Comparison of ENCODE assay signal across 25 mouse cellular contexts in the genomic region with DNA sequence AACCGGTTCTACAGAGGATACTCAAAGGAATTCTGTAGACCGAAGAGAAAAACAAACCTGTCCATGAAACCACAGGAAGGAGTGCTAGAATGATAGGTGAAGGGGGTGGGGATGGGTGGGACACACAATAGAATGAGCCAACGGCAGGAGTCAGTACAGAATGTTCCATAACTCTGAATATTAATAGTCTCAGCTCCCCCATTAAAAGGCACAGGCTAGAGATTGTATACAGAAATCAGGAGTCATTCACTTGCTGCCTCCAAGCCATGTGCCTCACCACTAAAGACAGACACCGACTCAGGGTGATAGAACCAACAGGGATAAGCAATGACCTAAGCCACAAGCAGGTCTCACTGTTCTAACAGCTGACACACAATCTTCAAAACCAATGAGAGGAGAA. TPM values are rescaled to one million over a fixed set of nuclear protein-coding genes. Genes with fewer than 3 reads are reported as not detected.
"Had no signal": no experiment of that assay in that cellular context is flagged by ENCODE, and none has a peak within 500 bp of the region (broad histone marks: within the 10 kb centered on the region; RNA-seq: fewer than 3 reads in every experiment).

No protein-coding gene starts in this region.

- H3K9ac ChIP-seq: liver, embryonic 15.5 days; liver, postnatal 0 days; lung, embryonic 14.5 days; midbrain, embryonic 12.5 days; neural tube, embryonic 13.5 days; neural tube, embryonic 15.5 days had no signal

- DNase-seq: liver, postnatal 0 days; lung, embryonic 14.5 days; lung, postnatal 14 days; lung, postnatal 36 days; midbrain, embryonic 14.5 days; retina, postnatal 1 day; right cerebral cortex, adult 18-20 months; right cerebral cortex, postnatal 25 days; right cerebral cortex, postnatal 4 days; spleen, adult 18-20 months; thymus, adult 18-20 months; thymus, postnatal 14 days; thymus, postnatal 36 days had no signal

- H3K9me3 ChIP-seq: liver, embryonic 15.5 days; midbrain, embryonic 10.5 days; midbrain, embryonic 12.5 days; neural tube, embryonic 13.5 days; neural tube, embryonic 15.5 days had no signal

- H3K4me2 ChIP-seq: liver, embryonic 15.5 days; lung, embryonic 14.5 days; midbrain, embryonic 12.5 days; neural tube, embryonic 13.5 days; neural tube, embryonic 15.5 days had no signal

- ATAC-seq: liver, postnatal 0 days; midbrain, embryonic 16.5 days had no signal

- H3K4me3 ChIP-seq: liver, embryonic 15.5 days; midbrain, embryonic 10.5 days; midbrain, embryonic 12.5 days; myocyte; neural tube, embryonic 13.5 days; neural tube, embryonic 15.5 days had no signal

- H3K27ac ChIP-seq: liver, embryonic 15.5 days; macrophage; midbrain, embryonic 10.5 days; midbrain, embryonic 12.5 days; neural tube, embryonic 13.5 days; neural tube, embryonic 15.5 days had no signal

- H3K4me1 ChIP-seq: liver, embryonic 15.5 days; midbrain, embryonic 10.5 days; midbrain, embryonic 12.5 days; neural tube, embryonic 13.5 days; neural tube, embryonic 15.5 days had no signal

- H3K36me3 ChIP-seq: liver, embryonic 15.5 days; midbrain, embryonic 10.5 days; midbrain, embryonic 12.5 days; neural tube, embryonic 13.5 days; neural tube, embryonic 15.5 days had no signal

- H3K27me3 ChIP-seq: liver, embryonic 15.5 days; midbrain, embryonic 12.5 days; neural tube, embryonic 13.5 days; neural tube, embryonic 15.5 days had no signal

RNA-seq across cellular contexts. Expression of a gene that starts 16.3 kb away (rescaled TPM):
- polyA plus RNA-seq: liver, embryonic 15.5 days; liver, postnatal 0 days; macrophage; midbrain, embryonic 10.5 days; midbrain, embryonic 12.5 days; midbrain, embryonic 14.5 days; midbrain, embryonic 16.5 days; myocyte; neural tube, embryonic 11.5 days; neural tube, embryonic 13.5 days; small intestine, adult 2 months; stomach, embryonic 14.5 days; stomach, embryonic 16.5 days had no signal
